Mouse (Mus musculus): ENCODE measurements around the gene Slc11a2. TPM values are rescaled to one million over a fixed set of nuclear protein-coding genes. Genes with fewer than 3 reads are reported as not detected.
A peak's percentile ranks its signal among the peaks of the same experiment; 100 is the strongest.
"Not testable (repeated sequence)": the region's sequence is repeated elsewhere in the genome, so short reads cannot be mapped to it uniquely, and the experiment has no call there.

Gene Slc11a2
- total RNA-seq, 2 experiments from 2014 or later: 55.4 to 58.7 TPM

DNA sequence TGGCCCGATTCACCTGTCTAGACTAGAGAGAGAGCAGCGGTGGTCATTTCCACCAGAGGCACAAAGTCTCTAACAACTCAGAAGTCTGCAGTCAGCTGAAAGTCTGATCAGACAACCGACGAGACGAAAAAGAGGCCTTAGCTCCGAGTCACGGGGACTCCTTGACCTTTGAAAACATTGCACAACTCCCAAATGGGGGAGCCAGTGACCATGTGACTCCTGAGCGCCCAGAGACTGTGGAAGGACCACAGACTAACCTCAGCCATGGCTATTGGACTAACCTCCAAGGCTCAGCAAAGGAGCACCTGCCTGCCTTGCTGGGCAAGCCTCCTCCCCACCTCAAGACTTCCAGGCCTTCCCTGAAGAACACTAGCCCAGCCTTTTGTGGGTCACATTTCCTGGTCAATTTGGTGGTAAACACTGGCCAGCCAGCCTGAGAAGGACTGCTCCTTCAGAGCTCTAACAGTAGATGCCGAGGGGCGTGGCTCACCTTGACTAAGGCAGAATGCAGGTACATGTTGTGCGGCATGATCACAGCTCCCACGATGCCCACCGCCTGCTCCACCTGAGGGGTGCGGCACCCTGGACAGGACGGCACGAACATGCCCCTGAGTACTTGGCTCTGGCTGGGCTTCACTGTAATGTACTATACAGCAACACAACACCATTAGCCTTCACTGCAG lies 21.4 kb downstream of the Slc11a2 start:
- DNase-seq (ENCODE audit: low spot score in 2 of 2): no peak

DNA sequence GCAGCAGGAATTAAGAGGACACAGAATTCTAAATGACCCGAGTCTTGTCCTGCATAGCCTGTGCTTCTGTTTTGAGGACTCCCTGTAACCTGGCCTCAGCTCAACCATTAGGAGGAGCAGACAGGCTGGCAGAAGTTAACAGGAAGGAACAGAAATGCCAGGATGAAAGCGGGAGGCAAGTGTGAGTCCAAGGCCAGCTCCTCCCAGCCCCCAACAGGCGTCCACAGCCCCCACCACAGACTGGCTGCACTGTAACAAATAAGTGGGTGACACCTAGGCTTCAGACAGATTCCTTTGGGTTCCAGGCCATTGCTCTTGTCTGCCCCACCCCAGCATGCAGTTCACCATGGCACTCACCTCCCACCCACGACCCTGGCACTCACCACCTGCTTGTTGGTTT lies 22.1 kb downstream of the Slc11a2 start:
- no peak for DNase-seq (ENCODE audit: low spot score in 2 of 2)

DNA sequence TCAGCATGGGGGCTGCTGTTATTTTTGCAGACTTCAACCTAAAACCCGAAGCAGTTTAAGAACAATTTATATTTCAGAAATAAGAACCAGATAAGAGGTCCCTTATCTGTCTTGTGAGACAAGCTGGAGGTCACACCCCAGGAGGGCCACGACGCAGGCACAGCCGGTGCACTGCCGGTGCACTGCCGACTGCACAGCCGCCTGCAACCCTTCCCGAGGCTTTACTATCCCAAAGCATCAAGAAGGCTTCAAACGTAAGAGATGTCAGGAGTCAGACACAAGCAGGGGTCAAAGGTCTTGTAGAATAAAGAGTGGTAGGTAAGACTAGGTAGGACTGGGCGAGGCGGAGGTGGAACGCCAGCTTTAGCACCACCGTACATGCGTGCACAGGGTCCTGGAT lies 22.5 kb downstream of the Slc11a2 start:
- no peak for DNase-seq (ENCODE audit: low spot score in 2 of 2)

DNA sequence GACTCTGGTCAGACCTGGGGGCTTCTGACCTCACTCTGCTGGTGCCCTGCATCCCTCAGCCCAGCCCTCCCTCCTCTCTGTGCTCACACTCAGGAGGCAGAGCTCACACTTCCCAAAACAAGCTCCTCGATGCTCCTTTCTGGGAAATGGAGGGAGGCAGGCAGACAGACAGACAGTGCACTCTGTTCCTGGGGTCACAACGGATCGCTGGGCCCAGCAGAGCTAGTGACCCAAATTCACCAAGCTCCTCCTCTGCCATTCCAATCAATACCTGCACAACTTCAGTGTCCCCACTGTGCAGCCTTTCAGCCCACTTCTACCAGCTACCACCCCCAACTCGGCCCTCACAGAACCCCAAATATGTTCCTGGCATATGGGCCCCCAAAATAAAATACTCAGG lies 23.1 kb downstream of the Slc11a2 start:
- no peak for DNase-seq (ENCODE audit: low spot score in 2 of 2)

DNA sequence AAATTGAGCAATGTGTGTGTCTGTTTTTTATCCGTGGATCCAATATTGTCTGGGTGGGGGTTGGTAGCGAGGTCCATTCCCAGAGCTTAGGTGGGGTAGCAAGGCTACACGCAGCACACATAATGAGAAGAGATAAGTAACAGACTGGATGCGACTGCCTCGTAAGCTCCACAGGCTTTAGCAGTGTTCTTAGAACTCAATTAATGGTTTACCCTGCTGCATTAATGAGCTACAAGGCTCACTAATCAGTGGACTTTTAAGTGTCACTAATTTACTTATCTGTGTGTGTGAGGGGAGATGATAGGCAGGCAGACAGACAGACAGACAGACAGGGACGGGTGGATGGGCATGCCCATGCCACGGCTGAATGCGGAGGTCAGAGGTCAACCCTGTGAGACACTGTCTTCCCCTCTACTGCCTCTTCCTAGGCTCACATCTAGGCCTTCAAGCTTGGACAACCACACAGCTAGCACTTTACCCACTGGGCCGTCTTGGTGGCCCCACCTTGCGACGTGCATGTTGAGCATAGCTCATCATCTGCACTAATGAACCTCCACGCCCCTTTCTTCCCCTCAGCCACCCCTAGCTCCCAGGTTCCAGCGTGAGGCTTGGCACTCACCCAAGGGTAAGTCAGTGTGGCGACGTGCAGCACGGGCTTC lies 24.2 kb downstream of the Slc11a2 start:
- DNase-seq (ENCODE audit: low spot score in 2 of 2): no peak

DNA sequence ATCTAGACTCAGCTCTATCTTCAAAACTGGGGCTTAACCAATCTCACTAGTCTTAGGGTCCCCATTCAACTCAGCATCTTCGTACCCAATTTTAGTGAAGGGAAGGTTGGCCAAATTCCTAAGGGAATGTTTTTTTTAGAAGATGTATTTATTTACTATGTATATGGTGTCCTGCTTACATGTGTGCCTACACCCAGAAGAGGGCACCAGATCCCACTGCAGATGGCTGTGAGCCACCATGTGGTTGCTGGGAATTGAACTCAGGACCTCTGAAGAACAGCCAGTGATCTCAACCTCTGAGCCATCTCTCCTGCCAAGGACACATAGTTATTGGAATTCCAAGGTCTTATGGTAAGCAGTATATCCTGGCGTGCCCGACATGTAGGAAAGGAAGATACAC lies 29.3 kb downstream of the Slc11a2 start:
- DNase-seq (ENCODE audit: low spot score in 2 of 2): no peak

DNA sequence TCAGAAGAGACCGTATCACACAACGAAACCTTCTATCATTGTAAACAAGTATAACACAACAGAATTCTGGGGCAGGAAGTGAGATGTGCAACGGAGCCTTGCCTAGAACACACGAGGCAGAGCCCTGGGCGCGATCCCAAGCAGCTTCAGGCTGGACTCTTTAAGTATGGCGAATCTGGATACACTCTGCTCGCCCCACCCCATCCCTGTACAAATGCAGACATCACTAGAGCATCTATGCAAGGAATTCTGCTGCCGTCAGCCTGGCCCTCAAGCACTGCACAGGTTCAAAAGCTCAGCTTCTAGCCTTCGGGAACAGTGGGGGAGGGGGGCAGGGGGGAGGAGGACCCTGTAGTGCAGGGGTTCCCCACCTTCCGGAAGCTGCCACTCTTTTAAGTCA lies 31.9 kb downstream of the Slc11a2 start:
- no peak for DNase-seq (ENCODE audit: low spot score in 2 of 2)

DNA sequence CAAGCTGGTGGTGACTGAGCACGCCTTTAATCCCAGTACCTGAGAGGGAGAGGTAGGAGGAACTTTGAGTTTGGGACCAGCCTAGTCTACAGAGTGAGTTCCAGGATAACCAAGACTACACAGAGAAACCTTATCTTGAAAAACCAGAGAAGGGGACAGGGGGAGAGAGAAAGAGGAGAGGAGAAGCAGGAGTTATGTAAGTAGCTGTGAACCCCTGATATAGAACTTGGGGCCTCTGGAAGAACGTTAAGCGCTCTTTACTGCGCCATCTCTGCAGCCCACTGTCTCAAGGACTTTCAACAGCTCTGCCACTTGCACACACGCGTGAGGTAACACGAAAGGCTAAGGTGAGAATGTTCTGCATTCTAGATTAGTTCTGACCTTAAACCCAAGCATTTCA lies 33.3 kb downstream of the Slc11a2 start:
- DNase-seq (ENCODE audit: low spot score in 2 of 2): no peak

DNA sequence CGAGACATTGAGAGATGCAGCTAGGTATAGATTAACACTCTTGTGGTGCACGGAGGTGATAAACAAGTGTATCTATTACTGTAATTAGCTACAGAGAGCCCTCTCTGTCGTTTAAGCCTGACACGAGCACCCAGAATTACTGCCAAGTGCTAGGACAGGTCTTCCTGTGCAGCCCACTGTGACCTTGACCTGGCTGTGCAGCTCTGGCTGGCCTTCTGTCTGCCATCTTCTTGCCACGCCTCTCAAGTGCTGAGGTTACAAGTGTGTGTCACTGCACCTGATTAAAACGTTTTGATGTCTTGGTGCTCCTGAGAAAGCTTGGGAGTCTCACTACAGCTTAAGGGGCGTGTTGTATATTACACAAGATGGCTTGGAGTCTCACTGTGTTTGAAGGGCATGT lies 33.8 kb downstream of the Slc11a2 start:
- DNase-seq (ENCODE audit: low spot score in 2 of 2): no peak

DNA sequence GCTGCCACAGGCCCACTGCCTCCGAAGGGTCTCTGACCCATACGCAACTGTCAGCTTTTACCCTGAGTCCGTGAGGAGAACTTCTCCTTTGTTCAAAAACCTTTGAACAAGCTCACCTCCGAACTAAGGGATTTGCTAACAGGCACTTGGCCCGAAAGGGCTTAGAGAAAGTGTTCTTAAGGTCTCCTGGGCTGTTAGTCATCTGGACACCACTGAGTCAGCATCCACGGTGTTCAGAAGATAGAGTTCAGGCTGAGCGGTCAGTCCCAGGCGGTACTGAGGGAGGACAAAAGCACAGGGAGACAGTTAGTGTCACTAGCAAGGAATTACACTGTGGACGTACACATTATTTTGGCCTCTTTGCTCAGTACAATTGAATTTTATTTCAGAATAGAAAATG lies 36.0 kb downstream of the Slc11a2 start:
- no peak for DNase-seq (ENCODE audit: low spot score in 2 of 2)

DNA sequence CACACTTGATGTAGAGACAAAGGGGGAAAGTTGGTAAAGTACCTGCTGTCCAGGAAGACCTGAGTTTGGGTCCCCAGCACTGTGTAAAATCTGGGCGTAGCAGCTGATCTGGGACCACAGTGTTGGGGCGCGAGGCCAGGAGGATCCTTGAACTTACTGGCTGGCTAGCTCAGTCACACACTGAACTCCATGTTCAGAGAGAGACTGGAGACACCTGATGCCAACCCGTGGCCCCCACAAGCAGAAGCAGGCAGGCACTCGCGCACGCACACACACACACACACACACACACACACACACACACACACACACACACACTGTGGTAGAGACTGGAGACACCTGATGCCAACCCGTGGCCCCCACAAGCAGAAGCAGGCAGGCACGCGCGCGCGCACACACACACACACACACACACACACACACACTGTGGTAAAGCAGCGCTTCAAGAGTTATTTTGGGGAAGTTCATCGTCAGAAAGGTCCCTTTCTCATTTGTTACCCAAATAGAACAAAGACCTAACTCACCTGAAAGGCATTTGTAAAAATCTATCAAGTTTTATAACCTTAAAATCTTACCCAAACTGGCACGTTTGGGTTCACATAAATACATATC lies 36.5 kb downstream of the Slc11a2 start:
- DNase-seq (ENCODE audit: low spot score in 2 of 2): no peak

DNA sequence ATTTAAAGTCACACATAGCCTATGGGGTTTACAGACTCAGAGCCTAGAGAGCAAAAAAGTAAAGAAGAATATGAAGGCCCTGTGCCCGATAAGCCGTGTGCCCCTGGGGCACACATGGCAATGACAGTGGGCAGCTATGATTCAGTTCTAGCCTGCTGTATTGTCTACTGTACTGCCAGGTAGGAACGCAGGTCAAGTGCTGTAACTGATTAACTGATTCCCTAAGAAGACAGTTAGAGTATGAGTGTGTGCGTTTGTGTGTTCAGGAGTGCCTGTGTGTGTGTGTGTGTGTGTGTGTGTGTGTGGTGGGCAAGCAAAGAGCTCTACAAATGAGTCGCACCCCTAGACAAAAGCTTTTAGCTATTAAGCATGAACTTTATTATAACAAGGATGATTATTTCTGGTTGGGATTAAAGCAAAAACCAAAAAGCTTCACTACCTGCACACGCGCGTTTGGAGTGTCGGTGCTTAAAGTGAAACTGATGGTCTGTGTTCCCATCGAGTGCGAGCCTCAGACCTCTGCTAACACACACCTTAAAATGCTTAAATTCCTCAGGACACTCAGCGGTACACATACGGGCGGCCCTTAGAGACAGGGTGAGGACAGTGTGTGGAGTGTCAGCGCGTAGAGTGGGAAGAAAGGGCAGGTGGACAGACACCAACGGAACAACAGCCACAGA lies 37.2 kb downstream of the Slc11a2 start:
- DNase-seq (ENCODE audit: low spot score in 2 of 2): no peak

DNA sequence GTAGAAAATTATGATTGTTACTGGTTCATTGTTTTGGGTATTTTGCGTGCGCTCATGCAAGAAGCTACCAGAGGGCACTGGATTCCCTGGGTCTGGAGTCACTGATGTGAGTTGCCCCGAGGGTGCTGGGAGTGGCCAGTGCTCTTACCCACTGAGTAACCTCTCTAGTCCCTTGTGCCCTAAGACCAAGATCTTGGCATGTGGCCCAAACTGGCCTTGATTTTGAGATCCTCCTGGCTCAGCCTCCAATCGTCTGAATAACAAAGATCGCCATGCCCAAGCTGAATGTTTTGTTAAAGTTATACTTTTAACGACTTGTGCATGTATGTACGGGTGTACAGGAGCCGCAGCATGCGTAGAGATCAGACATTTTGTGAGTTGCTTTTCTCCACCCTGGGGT lies 39.2 kb downstream of the Slc11a2 start:
- DNase-seq (ENCODE audit: low spot score in 2 of 2): no peak

DNA sequence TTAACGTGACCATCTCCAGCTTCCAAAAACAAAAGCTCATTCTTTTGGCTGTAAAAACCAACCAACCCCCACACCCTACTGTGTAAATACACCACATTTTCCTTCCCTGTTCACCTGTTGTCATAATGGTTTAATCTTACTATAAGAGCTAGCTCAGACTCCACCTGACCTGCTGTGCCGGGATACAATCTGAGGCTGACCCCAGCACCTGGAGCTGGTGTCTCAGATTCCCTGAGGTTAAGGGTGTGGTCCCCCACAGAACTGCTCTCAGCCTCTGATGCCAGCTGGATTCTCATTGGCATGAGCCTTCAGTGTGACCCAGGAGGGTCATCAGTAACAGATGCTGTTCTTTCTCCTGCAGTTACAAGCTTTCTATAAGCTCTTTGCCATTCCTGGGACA lies 44.8 kb downstream of the Slc11a2 start:
- no peak for DNase-seq (ENCODE audit: low spot score in 2 of 2)

DNA sequence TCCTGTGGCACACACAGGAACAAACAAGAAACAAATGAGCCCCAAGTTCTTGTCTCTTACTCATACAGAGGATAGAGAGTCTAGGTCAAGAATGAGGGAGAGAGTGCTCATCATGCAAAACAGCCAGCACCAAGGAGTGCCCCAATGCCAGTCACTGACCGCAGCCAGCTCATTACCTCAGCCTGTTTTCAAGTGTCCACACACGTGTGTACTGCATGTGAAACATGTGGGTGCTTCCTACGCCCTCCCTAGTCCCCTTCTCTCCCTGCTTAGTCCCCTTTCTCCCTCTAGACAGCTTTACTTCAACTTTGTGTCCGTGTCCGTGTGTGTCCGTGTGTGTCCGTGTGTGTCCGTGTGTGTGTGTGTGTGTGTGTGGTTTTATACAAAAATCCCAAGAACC lies 45.2 kb downstream of the Slc11a2 start:
- no peak for DNase-seq (ENCODE audit: low spot score in 2 of 2)

DNA sequence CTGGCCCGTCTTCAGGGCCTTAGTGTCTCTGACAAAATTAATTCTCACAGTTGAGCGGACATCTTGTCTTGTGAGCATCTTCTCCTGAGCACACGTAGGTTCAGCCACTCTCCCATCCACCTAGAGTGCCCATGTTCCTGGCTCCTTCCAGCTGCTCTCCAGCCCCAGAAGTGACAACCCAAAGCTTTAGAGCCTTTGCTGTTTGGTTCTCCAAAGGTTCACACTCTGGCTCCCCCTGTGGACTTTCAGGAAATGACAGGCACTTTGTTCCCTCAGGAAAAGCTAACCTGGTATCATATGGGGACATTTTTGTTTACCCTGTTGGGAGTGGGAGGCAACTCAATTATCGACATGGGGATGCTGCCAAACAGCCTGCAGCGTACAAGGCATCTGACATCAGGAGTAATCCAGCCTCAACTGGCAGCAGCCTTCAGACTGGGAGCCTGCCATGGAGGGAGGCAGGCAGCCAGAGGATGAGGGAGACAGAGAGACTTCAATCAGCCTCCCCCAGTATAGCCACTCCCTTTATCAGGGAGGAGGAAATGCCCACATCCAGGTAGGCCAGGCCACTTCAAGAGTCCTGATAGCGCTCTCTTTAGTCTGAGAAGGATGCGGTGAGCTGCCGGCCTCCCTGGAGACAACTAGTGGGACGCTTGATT lies 46.9 kb downstream of the Slc11a2 start:
- peak; percentile 25 to 69 for DNase-seq (ENCODE audit: low spot score in 2 of 2)

DNA sequence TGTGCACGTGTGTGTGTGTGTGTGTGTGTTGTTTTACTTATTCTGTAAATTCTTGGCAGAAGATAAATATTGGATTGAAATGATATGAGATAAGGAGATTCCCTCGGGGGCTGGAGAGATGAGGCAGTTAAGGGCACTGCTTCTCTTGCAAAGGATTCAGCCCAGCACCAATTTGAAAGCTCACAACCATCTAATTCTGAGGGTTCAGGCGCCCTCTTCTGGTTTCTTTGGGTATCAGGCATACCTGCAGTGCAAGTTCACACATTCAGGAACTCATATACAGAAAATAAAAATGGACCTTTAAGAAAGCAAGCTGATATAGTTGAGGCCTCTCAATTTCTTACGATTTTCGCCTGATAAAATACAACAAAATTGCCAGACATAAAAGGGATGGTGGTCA lies 49.8 kb downstream of the Slc11a2 start:
- DNase-seq (ENCODE audit: low spot score in 2 of 2): peak; percentile 56 to 88

DNA sequence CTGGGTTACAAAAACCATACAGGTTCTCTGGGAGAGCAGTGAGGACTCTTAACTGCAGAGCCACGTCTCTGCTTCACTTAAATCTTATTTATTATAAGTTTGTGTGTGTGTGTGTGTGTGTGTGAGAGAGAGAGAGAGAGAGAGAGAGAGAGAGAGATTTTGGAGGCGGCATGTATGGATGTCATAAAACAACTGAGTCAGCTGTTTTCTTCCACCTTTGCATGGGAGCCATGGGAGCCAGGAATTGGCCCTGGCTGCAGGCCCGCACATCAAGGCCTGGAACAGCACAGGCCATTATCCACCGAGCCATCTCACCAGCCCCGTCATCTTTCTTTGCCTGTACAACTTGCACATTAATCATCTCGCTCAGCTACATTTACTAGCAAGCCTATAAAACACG lies 57.8 kb downstream of the Slc11a2 start:
- no peak for DNase-seq (ENCODE audit: low spot score in 2 of 2)

DNA sequence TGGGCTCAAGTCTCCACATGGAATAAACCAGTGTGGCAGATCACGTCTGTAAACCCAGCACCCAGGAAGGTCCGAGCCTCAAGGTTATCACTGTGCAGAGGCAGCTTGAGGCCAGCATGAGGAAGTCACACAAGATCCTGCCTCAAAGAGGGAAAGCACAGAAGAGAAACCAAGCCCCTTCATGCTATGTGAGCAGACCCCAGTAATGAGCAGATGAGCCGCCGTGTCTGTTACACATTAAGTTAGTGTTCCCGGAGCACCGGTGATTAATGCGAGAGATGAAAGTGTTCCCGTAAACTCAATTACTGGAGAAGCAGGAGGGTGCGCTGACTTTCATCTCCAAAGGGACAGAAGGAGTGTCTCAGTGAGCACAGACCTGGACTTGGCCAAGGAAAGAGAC lies 58.9 kb downstream of the Slc11a2 start:
- DNase-seq (ENCODE audit: low spot score in 2 of 2): not testable (repeated sequence)

DNA sequence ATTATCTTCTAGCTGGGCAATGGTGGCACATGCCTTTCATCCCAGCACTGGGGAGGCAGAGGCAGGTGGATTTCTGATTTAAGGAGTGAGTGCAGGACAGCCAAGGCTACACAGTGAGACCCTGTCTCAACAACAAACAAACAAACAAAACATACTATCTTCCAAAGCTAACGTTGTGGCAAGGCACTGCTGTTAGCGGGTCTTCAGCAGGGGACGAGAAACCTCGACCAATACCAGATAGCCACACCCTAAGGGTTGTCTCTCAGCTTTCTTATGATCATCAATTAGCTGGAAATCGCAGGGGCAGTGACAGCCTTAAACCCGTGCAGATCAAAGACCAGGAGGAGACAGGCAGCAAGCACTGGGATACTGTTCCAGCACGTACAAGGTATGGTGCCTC lies 60.6 kb downstream of the Slc11a2 start, which contains the start of gene Higd1c:
TSS of gene Higd1c (plus strand) at position 301 of the 400 bp plus-strand sequence.
- no peak for DNase-seq (ENCODE audit: low spot score in 2 of 2)

DNA sequence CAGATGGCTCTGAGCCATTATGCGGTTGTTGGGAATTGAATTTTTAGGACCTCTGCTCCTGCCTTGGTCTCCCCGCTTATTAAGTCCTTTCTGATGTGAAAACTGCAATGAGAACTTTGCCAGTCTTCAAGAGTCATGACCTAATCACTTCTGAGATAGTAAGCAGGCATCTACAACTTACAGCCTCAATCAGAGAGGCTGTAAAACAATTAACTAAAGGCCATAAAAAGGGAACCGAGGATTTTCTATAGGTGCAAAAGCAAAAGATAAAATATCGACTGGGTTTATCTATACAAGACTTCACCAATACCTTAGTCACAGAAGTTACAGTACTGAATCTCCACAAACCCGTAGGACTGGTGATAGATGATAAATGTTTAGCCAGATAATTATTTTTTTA lies 69.0 kb downstream of the Slc11a2 start:
- no peak for DNase-seq (ENCODE audit: low spot score in 2 of 2)

DNA sequence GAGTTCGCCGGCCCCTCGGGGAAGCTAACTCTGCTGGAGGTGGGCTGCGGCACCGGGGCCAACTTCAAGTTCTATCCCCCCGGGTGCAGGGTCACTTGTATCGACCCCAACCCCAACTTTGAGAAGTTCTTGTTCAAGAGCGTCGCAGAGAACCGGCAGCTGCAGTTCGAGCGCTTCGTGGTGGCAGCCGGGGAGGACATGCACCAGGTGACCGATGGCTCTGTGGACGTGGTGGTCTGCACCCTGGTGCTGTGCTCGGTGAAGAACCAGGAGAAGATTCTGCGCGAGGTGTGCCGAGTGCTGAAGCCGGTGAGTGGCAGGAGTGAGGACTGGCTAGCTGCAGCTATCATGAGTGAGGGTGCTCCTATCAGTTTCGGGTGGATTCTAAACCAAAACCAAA lies 71.5 kb downstream of the Slc11a2 start:
- not testable (repeated sequence) for DNase-seq (ENCODE audit: low spot score in 2 of 2)
